Mouse (Mus musculus) urinary bladder, postnatal 10 days (tissue): ENCODE results near the gene Ube2q2.
"Not testable (repeated sequence)": the region's sequence is repeated elsewhere in the genome, so short reads cannot be mapped to it uniquely, and the experiment has no call there.

Experiments
- DNase-seq: peaks from one replicate; pipeline ENCODE4 v3.0.0; 2022; ENCODE audit warnings: low spot score

The Ube2q2 gene

GRCm38 (mm10) chr9:55148854-55149498 is at the start of gene Ube2q2:
Gene Ube2q2, plus strand, starts transcription at chr9:55148854.
- DNase-seq = peak; percentile 20

GRCm38 (mm10) chr9:55101117-55101516 is 47.5 kb upstream of the Ube2q2 start:
- DNase-seq = no peak

DNA sequence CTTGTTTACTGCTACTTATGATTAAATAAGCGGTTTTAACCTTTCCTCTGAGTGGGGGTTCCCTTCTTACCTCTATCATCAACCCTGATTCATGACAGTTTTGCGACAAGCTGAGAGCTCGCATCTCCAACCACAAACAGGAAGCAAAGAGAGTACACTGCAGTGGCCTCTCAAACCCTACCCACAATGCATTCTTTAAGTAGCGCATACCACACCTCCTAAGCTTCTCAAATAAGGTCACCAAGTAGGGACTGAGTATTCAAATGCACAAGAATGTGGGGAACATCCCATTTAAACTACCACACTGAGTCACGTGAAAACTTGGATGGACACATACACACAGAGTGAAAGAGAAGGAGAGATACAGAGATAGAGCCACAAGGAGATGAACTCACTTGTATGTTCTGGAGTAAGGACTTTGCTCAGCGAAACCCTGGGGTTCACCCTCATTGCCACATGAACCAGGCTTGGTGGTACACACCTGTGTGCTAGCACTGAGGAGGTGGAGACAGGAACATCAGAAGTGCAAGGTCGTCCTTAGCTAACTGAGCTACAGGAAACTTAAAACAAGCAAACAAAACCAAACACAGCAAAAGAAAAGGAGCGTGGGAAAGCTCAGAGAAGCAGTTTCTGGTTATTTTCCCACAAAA is 46.3 kb upstream of the Ube2q2 start:
- no peak for DNase-seq

DNA sequence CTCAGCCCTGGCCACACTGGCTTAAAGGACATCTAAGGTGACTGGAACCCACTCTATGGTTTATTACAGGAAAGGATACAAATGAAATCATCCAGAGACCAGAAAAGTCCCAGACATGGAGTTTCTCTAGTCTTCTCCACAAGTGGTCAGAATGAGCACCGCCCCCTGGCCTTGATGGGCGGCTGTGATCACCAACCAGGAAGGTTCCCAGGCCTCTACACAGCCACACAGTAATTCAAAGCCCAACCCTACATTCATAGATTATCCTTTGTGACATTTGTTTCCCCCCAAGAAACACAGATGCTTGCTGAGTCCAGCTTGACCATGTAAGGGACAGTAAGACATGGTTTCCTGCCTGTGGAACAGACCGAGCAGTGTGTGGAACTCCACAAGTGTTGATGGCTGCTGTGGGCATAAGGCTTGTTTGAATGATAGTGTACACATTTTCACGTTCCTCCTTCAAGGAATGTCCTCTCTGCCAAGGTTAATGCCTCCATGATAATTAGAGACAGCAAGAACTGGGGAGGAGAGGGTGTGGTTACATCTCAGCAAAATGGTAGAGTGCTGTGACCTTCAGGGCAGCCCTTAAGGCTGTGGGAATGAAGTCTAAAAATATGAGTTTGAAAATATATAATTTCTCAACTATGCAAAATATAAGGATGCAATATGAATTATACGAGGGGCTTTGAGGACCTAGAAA is 45.6 kb upstream of the Ube2q2 start:
- no peak for DNase-seq

DNA sequence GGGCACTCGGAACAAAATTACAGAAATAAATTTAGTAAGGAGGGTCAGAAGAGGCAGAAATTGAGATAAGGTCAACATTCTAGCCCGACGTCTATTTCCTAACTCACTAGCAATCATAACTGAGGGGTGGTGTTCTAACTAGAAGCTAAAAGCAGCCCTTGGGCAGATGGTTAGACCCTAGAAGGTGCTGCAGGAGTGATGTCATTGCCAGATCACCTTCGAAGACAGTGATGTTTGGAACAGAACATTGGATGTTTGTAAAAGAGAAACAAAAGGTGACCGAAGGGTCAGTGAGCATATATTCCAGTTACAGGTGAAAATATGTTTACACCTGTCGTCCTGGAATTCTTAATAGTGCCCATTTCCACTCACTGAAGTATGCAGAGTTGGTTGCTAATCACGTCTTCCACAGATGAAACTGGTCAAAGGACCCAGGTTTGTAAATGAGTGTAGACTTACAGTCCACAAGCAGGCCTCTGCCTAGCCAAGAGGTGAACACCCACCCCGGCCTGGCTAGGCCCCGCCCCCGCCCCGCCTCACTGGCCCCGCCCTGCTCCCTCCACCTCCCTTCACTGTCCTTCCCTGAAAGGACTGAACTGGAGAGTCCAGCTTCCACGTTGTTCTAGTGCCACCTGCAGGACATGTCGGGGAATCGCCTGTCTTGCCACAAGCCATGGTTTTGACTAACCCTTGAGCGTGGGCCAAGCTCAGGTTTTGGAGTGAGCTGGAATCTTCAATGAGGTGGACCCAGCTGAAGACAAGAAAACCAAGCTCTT is 38.4 kb upstream of the Ube2q2 start:
- peak; percentile 54 for DNase-seq

DNA sequence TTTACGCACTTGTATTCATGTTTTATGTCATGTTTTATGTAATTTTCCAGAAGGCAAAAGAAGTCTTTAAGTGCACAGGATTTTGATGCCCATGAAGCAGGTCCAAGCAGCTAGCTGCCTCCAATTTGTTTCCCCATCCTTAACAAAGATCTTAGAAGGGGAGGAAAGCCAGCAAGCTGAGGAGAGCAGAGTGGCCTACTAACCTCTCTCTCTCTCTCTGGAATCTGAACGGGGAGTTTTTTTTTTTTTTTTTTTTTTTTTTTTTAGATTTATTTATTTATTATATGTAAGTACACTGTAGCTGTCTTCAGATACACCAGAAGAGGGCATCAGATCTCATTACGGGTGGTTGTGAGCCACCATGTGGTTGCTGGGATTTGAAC is 37.8 kb upstream of the Ube2q2 start:
- DNase-seq = not testable (repeated sequence)

GRCm38 (mm10) chr9:55114752-55115151 is 33.9 kb upstream of the Ube2q2 start:
- DNase-seq = no peak

- no peak for DNase-seq
Measured at GRCm38 (mm10) chr9:55117293-55118055, 31.2 kb upstream of the Ube2q2 start.

- DNase-seq = no peak
Measured at GRCm38 (mm10) chr9:55122586-55122985, 26.1 kb upstream of the Ube2q2 start.

DNA sequence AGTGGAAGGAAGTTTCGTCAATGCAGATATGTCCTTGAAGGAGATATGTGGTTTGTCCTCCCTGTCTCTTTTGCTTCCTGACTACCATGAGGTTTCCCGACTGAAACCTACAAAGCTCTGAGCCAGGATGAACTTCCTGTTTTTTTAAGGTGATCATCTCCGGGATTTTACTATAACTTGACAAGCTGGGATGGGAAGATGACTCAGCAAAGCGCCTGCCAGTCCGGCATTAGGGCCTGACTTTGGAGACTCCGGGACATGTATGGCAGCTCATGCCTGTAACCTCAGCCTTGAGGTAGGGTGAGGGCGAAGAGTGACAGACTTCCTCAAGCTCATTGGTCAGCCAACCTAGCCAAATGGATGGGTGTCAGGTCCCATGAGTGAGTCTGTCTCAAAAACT is 22.9 kb upstream of the Ube2q2 start:
- DNase-seq = no peak

DNA sequence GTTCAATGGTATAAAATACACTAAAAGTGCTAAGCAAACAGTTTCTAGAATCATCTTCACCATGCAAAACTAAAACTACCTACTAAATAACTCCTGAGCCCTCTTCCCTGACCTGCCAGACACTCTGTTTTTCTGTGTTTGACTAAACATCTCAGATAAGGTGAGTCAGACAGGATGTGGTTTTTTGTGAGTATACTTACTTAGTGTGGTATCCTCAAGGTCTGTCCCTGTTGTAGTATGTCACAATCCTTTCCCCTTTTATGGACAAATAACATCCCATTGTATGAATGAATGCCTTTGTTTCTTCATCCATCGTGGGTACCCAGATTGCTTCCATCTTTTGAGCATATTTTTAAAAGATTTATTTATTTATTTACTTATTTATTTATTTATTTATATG is 22.4 kb upstream of the Ube2q2 start:
- DNase-seq = no peak

DNA sequence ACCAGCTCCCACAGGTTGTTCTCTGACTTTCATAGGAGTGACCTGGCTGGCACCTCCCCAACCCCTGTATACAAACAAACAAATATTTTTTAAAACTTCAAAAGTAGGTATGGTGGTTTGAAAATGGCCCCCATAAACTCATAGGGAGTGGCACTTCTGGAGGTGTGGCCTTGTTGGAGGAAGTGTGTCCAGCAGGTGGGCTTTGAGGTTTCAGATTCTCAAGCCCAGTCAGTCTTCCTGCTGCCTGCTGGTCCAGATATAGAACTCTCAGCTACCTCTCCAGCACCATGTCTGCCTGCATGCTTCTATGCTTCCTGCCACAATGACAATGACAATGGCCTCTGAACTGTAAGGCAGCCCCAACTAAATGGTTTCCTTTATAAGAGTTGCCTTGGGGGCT is 16.8 kb upstream of the Ube2q2 start:
- DNase-seq = no peak

DNA sequence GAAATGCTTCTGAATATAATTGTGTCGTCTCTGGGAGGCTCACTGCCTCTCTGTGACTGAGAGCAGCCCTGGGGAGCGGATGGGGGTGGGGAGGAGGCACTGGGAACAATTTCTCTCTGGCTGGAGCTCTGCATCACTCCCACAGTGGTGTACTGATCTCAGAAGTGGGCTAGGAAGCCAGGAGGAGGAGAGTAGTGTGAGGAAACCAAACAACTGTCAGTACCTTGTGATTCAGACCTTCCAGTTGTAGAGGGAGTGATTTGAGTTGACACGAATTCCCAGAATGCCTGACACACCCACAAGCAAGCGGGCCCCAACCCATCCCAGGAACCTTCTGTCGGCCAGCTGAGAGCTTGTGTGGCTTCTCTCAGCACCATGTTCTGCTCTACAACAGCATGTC is 12.1 kb upstream of the Ube2q2 start:
- no peak for DNase-seq

DNA sequence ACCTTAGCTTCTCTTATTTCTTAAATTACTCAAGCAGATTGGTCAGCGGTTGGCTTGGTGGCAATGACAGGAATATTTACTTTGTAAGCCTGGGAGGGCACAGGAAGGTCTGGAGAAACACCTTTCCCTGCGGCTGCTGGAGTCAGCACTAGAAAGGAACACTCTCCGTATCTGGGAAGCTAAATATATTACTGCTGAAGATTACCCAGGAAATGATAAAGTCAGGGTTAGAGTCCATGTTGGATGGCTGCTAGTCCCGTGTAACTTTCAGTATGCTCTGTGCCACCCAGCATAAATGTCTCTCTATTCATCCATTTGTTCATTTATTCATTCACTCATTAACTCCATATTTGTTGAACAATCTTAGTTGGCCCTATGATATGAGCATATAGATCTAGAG is 11.5 kb upstream of the Ube2q2 start:
- DNase-seq = no peak

GRCm38 (mm10) chr9:55139958-55140357 is 8.7 kb upstream of the Ube2q2 start:
- no peak for DNase-seq

- DNase-seq = no peak
Measured at GRCm38 (mm10) chr9:55149499-55150278, 1.0 kb downstream of the Ube2q2 start.

DNA sequence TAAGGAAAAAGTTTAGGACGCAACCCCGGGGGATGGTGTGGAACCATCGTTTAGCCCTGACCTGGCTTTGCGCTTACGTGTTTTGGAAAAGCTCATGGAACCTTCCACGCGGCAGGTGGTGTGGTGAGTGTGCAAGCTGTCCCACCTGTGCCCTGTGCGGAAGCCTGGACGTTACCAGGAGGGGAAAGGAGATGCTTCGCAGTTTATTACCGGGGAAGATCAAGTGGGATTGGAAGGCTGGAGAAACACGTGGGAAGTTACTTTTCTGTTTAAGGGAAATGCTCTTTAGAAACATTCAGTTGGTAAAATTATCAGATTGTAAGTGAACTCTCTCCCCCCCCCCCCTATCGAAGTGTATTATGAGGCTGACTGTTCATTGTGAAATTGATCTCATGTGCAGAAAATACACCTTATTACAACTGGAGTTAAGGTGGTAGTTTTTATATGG is 1.6 kb downstream of the Ube2q2 start:
- DNase-seq = no peak

GRCm38 (mm10) chr9:55151096-55151495 is 2.4 kb downstream of the Ube2q2 start:
- peak; percentile 33 for DNase-seq

- DNase-seq = no peak
Measured at GRCm38 (mm10) chr9:55152935-55153334, 4.3 kb downstream of the Ube2q2 start.

DNA sequence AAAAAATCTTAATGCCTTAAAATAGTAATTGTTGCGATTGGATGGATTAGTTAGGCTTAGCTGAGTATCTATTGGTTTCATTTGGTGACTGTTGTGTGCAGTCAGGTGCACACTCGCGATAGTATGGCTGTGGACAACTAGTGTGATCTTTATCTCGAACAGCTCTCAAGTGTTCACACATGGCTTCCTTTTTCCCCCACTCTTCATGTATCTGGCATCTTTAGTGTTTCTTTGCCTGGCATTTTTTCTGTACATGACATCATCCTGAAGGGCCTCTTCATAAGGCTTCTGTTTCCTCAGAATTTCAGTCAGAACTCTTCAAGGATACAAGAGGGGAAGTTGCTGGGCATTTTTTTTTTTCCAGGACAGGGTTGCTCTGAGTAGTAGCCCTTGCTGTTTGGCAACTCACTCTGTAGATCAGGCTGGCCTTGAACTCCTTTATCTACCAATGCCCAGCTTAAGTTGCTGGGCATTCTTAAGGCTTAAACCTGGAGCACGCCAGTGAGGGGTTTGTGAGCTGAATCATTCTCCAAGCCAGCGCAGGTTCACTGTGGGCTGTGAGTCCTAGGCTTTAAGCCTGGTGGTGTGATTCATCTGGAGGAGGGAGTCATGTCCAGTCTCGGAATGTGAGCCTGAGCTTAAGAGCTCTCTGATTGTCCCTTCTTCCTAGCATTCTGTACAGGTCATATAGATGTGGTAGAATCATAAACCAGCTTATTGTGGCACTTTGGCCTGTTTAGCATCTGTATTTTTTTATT is 22.2 kb downstream of the Ube2q2 start:
- no peak for DNase-seq
